Mouse (Mus musculus) liver, embryonic 14.5 days (tissue): ENCODE results near the gene Nudt9.

ENCODE experiments used
- CTCF ChIP-seq: IDR thresholded peaks from 2 replicates; pipeline ENCODE4 v1.5.1; 2016; ENCODE audit warnings: antibody characterized with exemption, low read depth, control low read depth
- EP300 ChIP-seq: IDR thresholded peaks from 2 replicates; pipeline ENCODE4 v1.6.1; 2016; ENCODE audit warnings: antibody characterized with exemption, low read depth

DNA sequence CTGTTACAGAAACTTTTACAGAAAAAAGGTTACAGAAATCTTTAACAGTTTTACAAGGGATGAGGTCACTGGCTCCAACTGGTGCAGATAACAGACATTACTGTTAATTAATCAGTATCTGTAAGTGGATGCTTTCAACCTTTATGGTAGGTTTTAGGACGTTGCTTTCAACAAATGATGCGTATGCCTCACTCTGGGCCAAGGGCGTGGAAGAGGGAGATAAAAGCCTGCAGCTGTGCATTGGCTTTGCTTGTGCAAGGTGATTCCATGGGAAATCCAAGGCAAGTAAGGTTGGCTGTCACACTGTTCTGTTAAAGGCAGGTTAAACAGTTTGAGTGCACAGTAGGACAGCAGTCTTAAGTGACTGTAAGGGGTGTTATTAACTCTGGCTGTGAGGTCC is 39.3 kb upstream of the Nudt9 start:
- no peak for TF ChIP-seq EP300
- TF ChIP-seq CTCF: no peak
